Mouse (Mus musculus) E14TG2a.4 (cell line): ENCODE measurements at regions not wholly inside any gene's neighbourhood (a gene's known extent, or its start where the extent isn't known, plus 50 kb on each side); places are given as distances from the start of the nearest gene placed in this dataset.

ENCODE experiments used
- CTCF ChIP-seq: conservative IDR thresholded peaks from 2 replicates; pipeline ENCODE4 v1.5.1; 2014; ENCODE audit warnings: low read length
- NANOG ChIP-seq: IDR thresholded peaks from 2 replicates; pipeline ENCODE4 v1.6.1; 2014; ENCODE audit warnings: borderline replicate concordance, low read length, mixed read lengths
- POU5F1 ChIP-seq: IDR thresholded peaks from 2 replicates; pipeline ENCODE4 v1.6.1; 2014; ENCODE audit warnings: low read length, borderline replicate concordance

DNA sequence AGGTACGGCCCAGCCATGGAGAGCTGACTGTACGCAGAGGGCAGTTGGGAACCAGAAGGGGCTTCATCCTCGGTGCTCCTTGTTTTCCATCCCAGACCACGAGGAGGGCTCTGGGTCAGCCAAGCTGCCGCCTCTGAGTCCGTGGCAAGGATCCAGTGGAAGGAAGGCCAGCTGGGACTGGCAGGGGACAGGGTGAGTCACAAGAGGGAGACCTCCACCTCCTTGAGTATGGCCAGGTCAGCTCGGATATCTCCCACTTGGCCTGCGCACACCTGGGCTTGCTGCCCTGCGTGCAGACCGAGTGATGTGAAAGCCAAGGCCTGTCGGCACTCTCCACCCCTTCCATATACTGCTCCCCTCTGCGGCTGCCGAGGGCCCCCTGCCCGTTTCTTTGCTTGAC lies 270.9 kb upstream of the Rtl1 start:
- TF ChIP-seq CTCF (no peak), POU5F1 (no peak), NANOG (no peak)
